Mouse (Mus musculus) CH12.LX (cell line): ENCODE measurements at regions not wholly inside any gene's neighbourhood (a gene's known extent, or its start where the extent isn't known, plus 50 kb on each side); places are given as distances from the start of the nearest gene placed in this dataset.

Experiments used
- DNase-seq: peaks from one replicate; pipeline ENCODE4 v3.0.0-alpha.2; 2013; ENCODE audit errors: extremely low read depth
- H3K27ac ChIP-seq: 2 replicates; pipeline ENCODE4 v1.5.1; 2012; ENCODE audit warnings: low read depth, mild to moderate bottlenecking, control low read depth, moderate library complexity; ENCODE audit not compliant: insufficient read depth
- H3K27me3 ChIP-seq: replicated peaks from 2 replicates; pipeline ENCODE3; 2012; ENCODE audit warnings: inconsistent platforms
- H3K36me3 ChIP-seq, 2 experiments: replicated peaks in 1 of 2; 2 replicates each; pipeline versions ENCODE3 to v1.6.1; 2012; ENCODE audit warnings: inconsistent platforms in 1 of 2, low read length in 1 of 2, mild to moderate bottlenecking in 1 of 2, mixed read lengths in 1 of 2, moderate library complexity in 1 of 2; ENCODE audit not compliant: control insufficient read depth in 1 of 2, insufficient read depth in 1 of 2
- H3K4me1 ChIP-seq, 2 experiments: 2 replicates each; pipeline ENCODE4 v1.6.1; 2012; ENCODE audit warnings: inconsistent platforms in 1 of 2, moderate library complexity in 1 of 2; ENCODE audit not compliant: insufficient read depth in 2 of 2, control insufficient read depth in 1 of 2
- H3K4me2 ChIP-seq: 2 replicates; pipeline ENCODE4 v1.6.1; 2012; ENCODE audit warnings: low read depth, mild to moderate bottlenecking, control low read depth; ENCODE audit not compliant: poor library complexity, insufficient read depth, severe bottlenecking
- H3K4me3 ChIP-seq, 3 experiments: fragments of 150-350 bp in 1 of 3; sonication (generic) in 1 of 3; replicated peaks in 1 of 3; 2 replicates each; pipeline versions ENCODE3 to v1.5.1; 2011 to 2012; ENCODE audit warnings: low read depth in 2 of 3, low read length in 2 of 3, mild to moderate bottlenecking in 2 of 3, moderate library complexity in 2 of 3, control low read depth in 1 of 3, improper control_type of control experiment in 1 of 3, inconsistent platforms in 1 of 3, mixed read lengths in 1 of 3; ENCODE audit not compliant: poor library complexity in 1 of 3
- H3K79me2 ChIP-seq: replicated peaks from 2 replicates; pipeline ENCODE4 v1.6.1; 2012; ENCODE audit warnings: mild to moderate bottlenecking, moderate library complexity; ENCODE audit not compliant: control insufficient read depth, poor library complexity, insufficient read depth, severe bottlenecking; ENCODE audit errors: extremely low read depth
- H3K9ac ChIP-seq: 2 replicates; pipeline ENCODE4 v1.6.1; 2012; ENCODE audit warnings: low read depth, mild to moderate bottlenecking, control low read depth, moderate library complexity; ENCODE audit not compliant: insufficient read depth
- H3K9me3 ChIP-seq: replicated peaks from 2 replicates; pipeline ENCODE3; 2012; ENCODE audit warnings: low read length, inconsistent platforms, mixed read lengths
- BHLHE40 ChIP-seq: IDR thresholded peaks from 2 replicates; pipeline ENCODE4 v1.6.1; 2011; ENCODE audit warnings: mild to moderate bottlenecking, low read depth, low read length, improper control_type of control experiment
- CHD1 ChIP-seq: IDR thresholded peaks from 2 replicates; pipeline ENCODE4 v1.6.1; 2012; ENCODE audit warnings: low read depth, low read length, improper control_type of control experiment, inconsistent platforms
- CHD2 ChIP-seq: IDR thresholded peaks from 2 replicates; pipeline ENCODE4 v1.6.1; 2011; ENCODE audit warnings: low read length, improper control_type of control experiment
- CTCF ChIP-seq, 2 experiments: IDR thresholded peaks in 1 of 2; conservative IDR thresholded peaks in 1 of 2; 2 replicates each; pipeline ENCODE4 v1.5.1; 2011 to 2012; ENCODE audit warnings: low read depth in 2 of 2, low read length in 2 of 2, improper control_type of control experiment in 1 of 2, inconsistent platforms in 1 of 2, mild to moderate bottlenecking in 1 of 2, moderate library complexity in 1 of 2
- E2F4 ChIP-seq: IDR thresholded peaks from 2 replicates; pipeline ENCODE4 v1.6.1; 2011; ENCODE audit warnings: low read depth, low read length, improper control_type of control experiment; ENCODE audit not compliant: insufficient replicate concordance
- ELF1 ChIP-seq: IDR thresholded peaks from 2 replicates; pipeline ENCODE4 v1.6.1; 2014; ENCODE audit warnings: low read depth, mild to moderate bottlenecking, inconsistent platforms, low read length, improper control_type of control experiment
- EP300 ChIP-seq: IDR thresholded peaks from 2 replicates; pipeline ENCODE4 v1.6.1; 2011; ENCODE audit warnings: low read length, improper control_type of control experiment
- ETS1 ChIP-seq: conservative IDR thresholded peaks from 2 replicates; pipeline ENCODE4 v1.6.1; 2012; ENCODE audit warnings: low read depth, mild to moderate bottlenecking, inconsistent platforms, low read length, improper control_type of control experiment, moderate library complexity
- GABPA ChIP-seq: IDR thresholded peaks from 2 replicates; pipeline ENCODE4 v1.6.1; 2012; ENCODE audit warnings: low read depth, low read length, improper control_type of control experiment, inconsistent platforms; ENCODE audit not compliant: insufficient replicate concordance
- JUN ChIP-seq: IDR thresholded peaks from 2 replicates; pipeline ENCODE4 v1.6.1; 2011; ENCODE audit warnings: low read depth, mild to moderate bottlenecking, low read length, improper control_type of control experiment, moderate library complexity; ENCODE audit not compliant: insufficient read depth
- JUND ChIP-seq: conservative IDR thresholded peaks from 2 replicates; pipeline ENCODE4 v1.6.1; 2011; ENCODE audit warnings: low read depth, low read length, improper control_type of control experiment
- KAT2A ChIP-seq: IDR thresholded peaks from 2 replicates; pipeline ENCODE4 v1.6.1; 2012; ENCODE audit warnings: low read length, improper control_type of control experiment, inconsistent platforms; ENCODE audit not compliant: insufficient replicate concordance
- MAFK ChIP-seq: IDR thresholded peaks from 2 replicates; pipeline ENCODE4 v1.6.1; 2011; ENCODE audit warnings: low read length, improper control_type of control experiment; ENCODE audit not compliant: insufficient replicate concordance
- MAX ChIP-seq: IDR thresholded peaks from 2 replicates; pipeline ENCODE4 v1.6.1; 2011; ENCODE audit warnings: low read length, improper control_type of control experiment
- MEF2A ChIP-seq: IDR thresholded peaks from 2 replicates; pipeline ENCODE4 v1.6.1; 2014; ENCODE audit warnings: low read depth, mild to moderate bottlenecking, inconsistent platforms, low read length, improper control_type of control experiment, borderline replicate concordance
- MXI1 ChIP-seq: IDR thresholded peaks from 2 replicates; pipeline ENCODE4 v1.6.1; 2011; ENCODE audit warnings: mild to moderate bottlenecking, low read depth, low read length, improper control_type of control experiment
- NELFE ChIP-seq: IDR thresholded peaks from 2 replicates; pipeline ENCODE4 v1.6.1; 2011; ENCODE audit warnings: low read depth, low read length, improper control_type of control experiment
- NRF1 ChIP-seq: IDR thresholded peaks from 2 replicates; pipeline ENCODE4 v1.6.1; 2014; ENCODE audit warnings: low read depth, mild to moderate bottlenecking, inconsistent platforms, low read length, improper control_type of control experiment, moderate library complexity
- PAX5 ChIP-seq: IDR thresholded peaks from 2 replicates; pipeline ENCODE4 v1.6.1; 2012; ENCODE audit warnings: low read length, inconsistent platforms, mixed read lengths
- POLR2A ChIP-seq: IDR thresholded peaks from 2 replicates; pipeline ENCODE4 v1.6.1; 2011; ENCODE audit warnings: low read depth, mild to moderate bottlenecking, improper control_type of control experiment, low read length
- POLR2AphosphoS2 ChIP-seq: IDR thresholded peaks from 2 replicates; pipeline ENCODE4 v1.6.1; 2011; ENCODE audit warnings: low read depth, low read length, improper control_type of control experiment
- RCOR1 ChIP-seq: conservative IDR thresholded peaks from 2 replicates; pipeline ENCODE4 v1.6.1; 2012; ENCODE audit warnings: low read depth, mild to moderate bottlenecking, inconsistent platforms, low read length, improper control_type of control experiment
- SIN3A ChIP-seq: IDR thresholded peaks from 2 replicates; pipeline ENCODE4 v1.6.1; 2012; ENCODE audit warnings: low read length, improper control_type of control experiment, inconsistent platforms
- TBP ChIP-seq: conservative IDR thresholded peaks from 2 replicates; pipeline ENCODE4 v1.6.1; 2011; ENCODE audit warnings: low read depth, low read length, improper control_type of control experiment
- TCF12 ChIP-seq: IDR thresholded peaks from 2 replicates; pipeline ENCODE4 v1.6.1; 2014; ENCODE audit warnings: low read depth, mild to moderate bottlenecking, inconsistent platforms, low read length, improper control_type of control experiment
- UBTF ChIP-seq: IDR thresholded peaks from 2 replicates; pipeline ENCODE4 v1.6.1; 2012; ENCODE audit warnings: low read depth, mild to moderate bottlenecking, inconsistent platforms, low read length, improper control_type of control experiment, moderate library complexity
- USF1 ChIP-seq: IDR thresholded peaks from 2 replicates; pipeline ENCODE4 v1.6.1; 2014; ENCODE audit warnings: low read depth, mild to moderate bottlenecking, inconsistent platforms, low read length, improper control_type of control experiment
- USF2 ChIP-seq: conservative IDR thresholded peaks from 2 replicates; pipeline ENCODE4 v1.6.1; 2011; ENCODE audit warnings: low read depth, low read length, improper control_type of control experiment
- ZC3H11A ChIP-seq: IDR thresholded peaks from 2 replicates; pipeline ENCODE4 v1.6.1; 2012; ENCODE audit warnings: low read depth, mild to moderate bottlenecking, inconsistent platforms, low read length, improper control_type of control experiment
- ZKSCAN1 ChIP-seq: IDR thresholded peaks from 2 replicates; pipeline ENCODE4 v1.6.1; 2012; ENCODE audit warnings: low read depth, inconsistent platforms, low read length, improper control_type of control experiment, borderline replicate concordance
- ZMIZ1 ChIP-seq: IDR thresholded peaks from 2 replicates; pipeline ENCODE4 v1.6.1; 2012; ENCODE audit warnings: low read depth, mild to moderate bottlenecking, inconsistent platforms, low read length, improper control_type of control experiment
- ZNF384 ChIP-seq: IDR thresholded peaks from 2 replicates; pipeline ENCODE4 v1.6.1; 2012; ENCODE audit warnings: low read depth, low read length, improper control_type of control experiment, inconsistent platforms
- dilution Hi-C: fragments of 300-500 bp; cut with MboI; formaldehyde crosslinking; loops from 2 replicates; pipeline ENCODE4 v1.14.3; 2020; ENCODE audit warnings: low sequenced_read_pairs; ENCODE audit not compliant: extremely low pct_unique_long_range_greater_than_20kb, extremely low pct_ligation_motif_present
- in situ Hi-C: fragments of 300-500 bp; cut with MboI; formaldehyde crosslinking; loops from 3 replicates; pipeline ENCODE4 v1.14.3; 2019; ENCODE audit warnings: low sequenced_read_pairs, low pct_ligation_motif_present, low pct_unique_long_range_greater_than_20kb, mixed read lengths

GRCm38 (mm10) chr11:24245390-24245789 lies 167.5 kb downstream of the Bcl11a start:
- H3K9ac ChIP-seq: no peak overlapping the region
- no peaks in the 10 kb centered on the region for H3K27me3 ChIP-seq
- no peak for TF ChIP-seq MEF2A
- no peak for TF ChIP-seq POLR2A
- peak; percentile 39; the same call in 1 of the 2 replicates for TF ChIP-seq TCF12
- no peak for TF ChIP-seq PAX5
- no peak for TF ChIP-seq JUND
- TF ChIP-seq CTCF (conservative IDR thresholded peaks at IDR 0.05 in 1 of 2, IDR thresholded peaks at IDR 0.05 in 1 of 2; ENCODE audit: low read depth in 2 of 2, low read length in 2 of 2): no peak
- TF ChIP-seq USF1: no peak
- no peak for TF ChIP-seq ZMIZ1
- TF ChIP-seq CHD1: no peak
- TF ChIP-seq BHLHE40: no peak
- TF ChIP-seq NRF1: no peak
- TF ChIP-seq USF2: no peak
- no peak for TF ChIP-seq TBP
- no peak for TF ChIP-seq ZC3H11A
- TF ChIP-seq JUN: no peak
- TF ChIP-seq MXI1: no peak
- TF ChIP-seq RCOR1: no peak
- no peak for TF ChIP-seq KAT2A
- TF ChIP-seq SIN3A: 0 out of 2 replicates have a peak, but pooled peaks have one; percentile 53
- TF ChIP-seq ZNF384: no peak
- TF ChIP-seq POLR2AphosphoS2: no peak
- peak; percentile 39 for TF ChIP-seq ETS1
- TF ChIP-seq GABPA: no peak
- no peak for TF ChIP-seq MAFK
- TF ChIP-seq MAX: 0 out of 2 replicates have a peak, but pooled peaks have one; percentile 12
- TF ChIP-seq EP300: peak; percentile 71
- no peak for TF ChIP-seq ELF1
- no peak for TF ChIP-seq NELFE
- TF ChIP-seq ZKSCAN1: no peak
- no peak for TF ChIP-seq E2F4
- TF ChIP-seq UBTF: no peak
- no peak for TF ChIP-seq CHD2
- no peak overlapping the region for H3K4me2 ChIP-seq
- H3K79me2 ChIP-seq: no peaks in the 10 kb centered on the region
- dilution Hi-C loops: no loop called here
- H3K36me3 ChIP-seq: no peaks in the 10 kb centered on the region
- in situ Hi-C loops: loop anchor here (10.0 kb wide), 1 partner anchor 161 kb away; no protein-coding TSS in a partner anchor
- no peak overlapping the region for H3K4me3 ChIP-seq
- H3K9me3 ChIP-seq: peaks cover 4% of the 10 kb centered on the region
- no peak for DNase-seq
- H3K4me1 ChIP-seq: peaks cover 34 to 95% of the 10 kb centered on the region in 2 experiments
- H3K27ac ChIP-seq: no peak overlapping the region
